Mouse (Mus musculus) brain, embryonic 18.5 days (tissue): Measurements from ENCODE around the gene B830017H08Rik.

Source experiments
- DNase-seq: peaks from one replicate; pipeline ENCODE4 v3.0.0-alpha.2; 2012; ENCODE audit warnings: low read depth, low spot score

B830017H08Rik gene

GRCm38 (mm10) chr16:17832821-17833220, at the start of gene B830017H08Rik:
Gene B830017H08Rik (plus strand): TSS chr16:17833121.
- no peak for DNase-seq

GRCm38 (mm10) chr16:17785337-17785736, 47.6 kb upstream of the B830017H08Rik start:
- DNase-seq = no peak

DNA sequence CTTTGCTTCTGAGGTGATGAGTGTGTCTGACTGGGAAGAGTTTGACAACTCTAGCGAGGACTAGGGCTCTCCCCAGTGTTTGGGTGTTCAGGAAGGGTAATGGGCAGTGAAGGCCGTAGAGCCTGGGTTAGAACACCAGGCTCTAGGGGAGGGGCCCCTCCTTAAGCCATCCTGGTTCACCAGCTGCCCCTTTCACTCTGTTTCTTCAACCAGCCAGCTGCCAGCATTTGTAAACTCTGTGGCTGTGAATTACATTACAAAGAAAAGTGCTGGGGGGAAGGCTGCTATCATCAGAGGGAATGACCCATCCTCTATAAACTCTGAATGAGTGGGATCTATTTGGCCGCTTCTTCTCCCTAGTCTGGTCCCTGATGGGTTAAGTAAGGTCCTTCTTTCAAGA, 40.2 kb upstream of the B830017H08Rik start:
- DNase-seq = no peak

- DNase-seq = no peak
These were observed 38.9 kb upstream of the B830017H08Rik start for GRCm38 (mm10) chr16:17794047-17794446.

DNA sequence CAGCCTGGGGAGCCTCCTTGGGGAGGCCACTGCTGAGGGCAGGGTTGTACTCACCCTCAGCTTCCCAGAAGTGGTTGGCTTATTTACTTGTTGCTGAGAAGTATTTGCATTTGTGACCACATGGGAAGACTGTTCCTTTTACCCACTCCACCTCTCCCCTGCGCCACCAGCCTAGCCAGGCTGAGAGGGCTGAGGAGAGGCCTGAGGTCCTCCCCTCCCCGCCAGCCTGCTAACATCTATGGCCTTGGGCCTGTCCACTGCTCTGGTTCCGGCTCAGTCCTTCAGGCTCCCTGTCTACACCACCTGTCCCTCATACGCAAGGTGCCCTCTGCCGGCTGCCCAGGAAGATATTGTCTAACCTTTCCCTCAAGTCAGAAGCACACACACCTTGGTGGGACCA, 37.3 kb upstream of the B830017H08Rik start:
- no peak for DNase-seq

DNA sequence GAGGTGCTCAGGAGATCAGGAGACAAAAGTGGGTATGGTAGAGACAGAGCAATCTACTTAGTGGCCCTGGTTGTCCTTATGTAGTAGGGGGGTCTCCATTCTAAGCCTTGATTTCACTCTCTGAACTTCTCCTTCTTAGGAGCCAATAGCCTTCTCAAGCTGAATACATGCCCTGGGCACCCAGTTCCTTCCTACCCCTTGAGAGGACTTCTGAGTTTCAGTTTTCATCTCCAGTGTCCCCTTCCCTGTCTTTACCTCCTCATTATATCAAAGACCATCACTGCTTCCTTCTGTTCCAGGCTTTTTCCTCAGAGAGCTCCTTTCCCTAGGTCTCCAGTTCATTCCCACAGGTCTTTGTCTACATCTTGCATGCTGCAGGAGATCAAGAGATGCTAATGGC, 36.4 kb upstream of the B830017H08Rik start:
- DNase-seq = no peak

DNA sequence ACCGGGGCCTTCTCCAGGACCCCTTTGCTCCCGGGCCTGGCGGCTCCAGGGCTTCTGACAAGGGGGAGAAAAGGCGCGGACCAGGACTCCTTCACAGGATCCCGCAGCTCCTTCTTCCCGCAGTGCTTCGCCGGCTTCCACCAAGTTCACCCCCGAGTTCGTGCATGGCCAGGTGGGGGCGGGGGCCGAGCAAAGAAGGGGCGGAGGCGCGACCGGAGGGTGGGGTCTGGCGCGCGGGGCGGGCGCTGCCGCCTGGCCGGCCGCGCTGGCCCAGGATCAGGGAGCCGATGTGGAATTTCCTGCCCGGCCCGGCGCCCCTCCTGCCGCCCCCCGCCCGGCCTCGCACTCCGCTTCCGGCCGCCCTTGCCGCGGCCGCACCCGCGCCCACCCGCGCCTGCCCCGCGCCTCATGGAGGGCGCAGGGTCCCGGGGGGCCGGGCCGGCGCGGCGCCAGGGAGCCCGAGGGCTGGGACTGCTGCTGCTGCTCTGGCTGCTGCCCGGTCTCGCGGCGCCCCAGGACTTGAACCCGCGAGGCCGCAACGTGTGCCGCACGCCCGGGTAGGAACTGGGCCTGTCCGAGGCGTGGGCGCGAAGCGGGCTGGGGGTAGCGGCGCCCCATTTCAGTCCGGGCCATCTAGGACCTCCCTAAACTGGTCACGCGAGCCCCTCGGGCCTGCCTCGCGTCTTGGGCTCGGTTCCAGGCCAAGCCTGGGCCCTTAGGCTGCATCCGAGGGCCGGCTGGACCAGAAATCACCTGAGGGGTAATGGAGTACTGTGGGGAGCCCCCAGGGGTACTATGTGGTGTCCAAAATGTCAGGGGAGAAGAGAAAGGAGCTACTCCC, 35.7 kb upstream of the B830017H08Rik start, which contains the start of gene Scarf2:
Scarf2 (plus strand) TSS at position 312 of the 841 bp plus-strand sequence.
- no peak for DNase-seq

DNA sequence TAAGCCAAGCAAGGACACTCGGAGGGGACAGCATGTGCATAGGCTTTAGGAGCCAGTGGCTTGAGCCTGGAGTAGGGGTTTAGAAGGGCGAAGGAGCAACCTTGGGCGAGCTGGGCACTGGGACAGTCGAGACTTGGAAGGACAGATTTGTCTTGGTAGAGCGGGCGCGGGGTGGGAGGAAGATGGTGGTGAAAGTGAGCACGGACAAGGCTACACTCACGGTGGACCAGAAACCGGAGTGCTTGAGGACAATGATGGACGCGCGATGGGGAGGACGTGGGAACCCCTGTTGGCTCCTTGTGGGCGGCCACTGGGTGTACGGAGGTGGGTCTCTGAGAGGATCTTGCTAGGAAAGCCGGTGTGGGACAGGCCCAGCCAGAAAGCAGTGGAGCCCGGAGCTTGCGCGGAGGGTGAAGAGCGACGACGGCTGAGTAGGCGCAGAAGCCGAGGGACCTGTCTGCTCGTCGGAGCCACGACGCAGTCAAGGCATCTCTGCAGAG, 35.1 kb upstream of the B830017H08Rik start:
- no peak for DNase-seq

DNA sequence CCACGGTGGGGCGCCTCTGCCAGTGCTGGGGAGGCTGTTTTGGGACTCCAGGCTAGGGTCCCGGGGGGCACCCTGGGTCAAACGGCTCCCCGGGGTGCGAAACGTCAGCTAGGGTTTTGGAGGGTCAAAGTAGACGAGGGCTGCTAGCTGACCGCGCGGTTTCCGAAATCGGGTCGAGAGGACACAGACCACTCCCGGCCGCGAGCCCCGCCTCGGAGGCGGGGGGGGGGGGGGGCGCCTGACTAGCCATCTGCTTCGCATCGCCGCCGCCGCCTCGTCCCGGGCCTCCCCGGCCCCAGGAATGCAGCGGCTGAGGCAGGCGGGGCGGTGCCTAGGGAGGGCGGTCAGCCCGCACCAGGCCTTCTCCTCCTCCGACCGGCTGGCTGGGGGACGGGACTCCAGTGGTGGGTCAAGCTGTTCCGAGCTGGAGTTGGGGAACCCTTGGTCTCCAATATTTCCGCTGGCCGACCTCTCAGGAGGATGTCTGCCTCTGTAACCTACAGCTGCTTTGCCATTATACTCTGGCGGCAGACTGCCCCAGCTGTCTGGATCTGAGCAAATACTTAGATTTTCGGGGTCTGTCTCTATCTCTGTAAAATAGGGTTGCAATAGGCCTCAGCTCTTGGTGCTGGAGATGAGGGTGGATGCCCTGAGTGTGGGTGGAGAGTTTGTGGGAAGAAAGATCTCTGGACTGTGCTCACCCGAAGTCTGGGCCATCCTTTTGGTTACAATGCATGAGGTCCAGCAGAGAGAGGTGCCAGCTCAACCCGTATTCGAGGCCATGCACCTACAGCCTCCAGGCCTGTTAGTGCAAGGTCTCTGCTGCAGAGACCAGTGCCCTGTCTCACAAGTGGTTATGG, 34.4 kb upstream of the B830017H08Rik start:
- DNase-seq = no peak

DNA sequence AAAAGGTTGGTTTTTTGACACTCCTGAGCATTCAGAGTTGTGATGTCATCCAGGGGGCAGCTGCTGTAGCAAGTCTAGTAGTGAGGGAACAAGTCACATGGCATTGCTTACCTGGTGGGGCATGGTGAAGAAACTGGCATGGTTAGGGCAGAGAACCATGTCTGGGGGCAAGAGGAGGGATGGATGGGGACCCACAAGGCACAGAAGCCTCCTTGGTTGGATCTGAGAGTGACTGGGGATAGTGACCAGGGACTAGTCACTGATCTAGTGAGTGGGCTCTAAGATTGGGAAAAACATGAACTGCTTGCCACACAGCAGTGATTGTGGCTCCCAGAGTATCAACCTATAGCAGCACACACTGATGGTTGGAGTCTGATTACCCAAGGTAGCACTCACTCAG, 33.3 kb upstream of the B830017H08Rik start:
- no peak for DNase-seq

DNA sequence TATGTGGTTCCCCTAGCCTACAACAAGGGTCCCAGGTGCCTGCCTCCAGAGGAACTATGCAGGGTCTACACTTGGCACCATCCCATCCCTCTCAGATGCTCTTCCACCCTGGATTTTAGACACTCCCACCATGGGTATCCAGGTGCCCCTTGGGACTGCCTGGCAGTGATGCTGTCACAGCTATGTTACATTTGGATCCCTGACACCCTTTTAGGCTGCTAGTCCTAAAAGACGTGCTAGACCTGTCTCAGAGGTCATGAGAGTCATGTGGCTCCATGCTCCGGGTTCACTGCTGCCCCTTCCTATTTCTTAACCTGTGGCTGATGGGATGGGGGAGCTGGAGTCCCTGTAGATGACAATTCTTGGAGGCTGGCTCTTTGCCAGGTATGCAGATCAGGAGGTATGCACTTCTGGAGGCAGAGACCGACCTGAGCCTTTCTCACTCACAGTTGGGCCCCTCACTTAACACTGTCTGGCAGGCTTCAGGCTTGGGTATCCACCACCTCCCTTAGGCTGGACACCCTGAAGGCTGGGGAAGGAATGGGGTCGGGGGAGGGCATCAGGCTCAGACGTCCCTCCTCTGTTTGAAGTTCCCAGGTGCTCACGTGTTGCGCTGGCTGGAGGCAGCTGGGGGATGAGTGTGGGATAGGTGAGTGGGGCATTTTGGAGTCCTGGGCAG, 31.0 kb upstream of the B830017H08Rik start:
- no peak for DNase-seq

DNA sequence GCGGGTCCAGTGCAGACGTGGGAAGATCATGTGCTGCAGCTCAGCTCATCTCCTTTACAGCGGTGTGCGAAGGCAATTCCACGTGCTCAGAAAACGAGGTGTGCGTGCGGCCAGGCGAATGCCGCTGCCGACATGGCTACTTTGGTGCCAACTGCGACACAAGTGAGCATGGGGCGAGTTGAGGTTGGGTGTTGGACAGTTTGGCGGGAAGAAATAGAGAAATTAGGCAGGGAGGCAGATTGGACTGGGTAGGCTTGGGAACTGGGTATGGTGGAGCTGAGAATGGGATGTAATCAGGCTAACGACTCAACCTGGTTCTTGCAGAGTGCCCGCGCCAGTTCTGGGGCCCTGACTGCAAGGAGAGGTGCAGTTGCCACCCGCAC, 30.5 kb upstream of the B830017H08Rik start:
- DNase-seq = no peak

- DNase-seq = no peak
These were observed 29.9 kb upstream of the B830017H08Rik start for GRCm38 (mm10) chr16:17802839-17803674.

DNA sequence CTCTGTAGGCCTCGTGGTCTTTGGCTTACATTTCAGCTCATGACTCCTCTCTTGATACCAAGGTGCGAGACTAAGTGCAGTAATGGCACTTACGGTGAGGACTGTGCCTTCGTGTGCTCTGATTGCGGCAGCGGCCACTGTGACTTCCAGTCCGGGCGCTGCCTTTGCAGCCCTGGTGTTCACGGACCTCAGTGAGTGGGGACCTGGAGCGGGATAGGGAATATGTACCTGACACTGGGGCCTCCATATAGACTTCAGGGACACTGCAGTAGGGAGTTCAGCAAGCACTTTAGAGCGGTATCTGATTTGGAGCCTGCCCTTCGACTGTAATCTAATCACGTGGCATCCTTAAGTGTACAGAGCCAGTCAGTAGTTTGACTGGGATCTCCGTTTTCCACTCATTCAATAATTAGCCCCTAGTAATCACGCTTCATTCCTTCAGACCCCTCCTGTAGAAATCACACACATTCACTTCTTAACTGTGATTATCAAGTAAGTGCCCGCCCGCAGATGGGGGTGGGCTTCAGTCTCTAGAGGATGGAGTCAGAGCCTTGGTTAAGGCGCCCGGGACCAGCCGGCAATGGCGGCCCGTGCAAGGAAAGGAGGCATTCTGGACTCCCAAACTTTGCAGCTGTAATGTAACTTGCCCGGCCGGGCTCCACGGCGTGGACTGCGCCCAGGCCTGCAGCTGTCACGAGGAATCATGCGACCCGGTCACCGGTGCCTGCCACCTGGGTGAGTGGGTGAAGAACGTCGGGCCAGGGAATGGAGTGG, 29.1 kb upstream of the B830017H08Rik start:
- DNase-seq = no peak

GRCm38 (mm10) chr16:17804449-17804912, 28.4 kb upstream of the B830017H08Rik start:
- DNase-seq = no peak

DNA sequence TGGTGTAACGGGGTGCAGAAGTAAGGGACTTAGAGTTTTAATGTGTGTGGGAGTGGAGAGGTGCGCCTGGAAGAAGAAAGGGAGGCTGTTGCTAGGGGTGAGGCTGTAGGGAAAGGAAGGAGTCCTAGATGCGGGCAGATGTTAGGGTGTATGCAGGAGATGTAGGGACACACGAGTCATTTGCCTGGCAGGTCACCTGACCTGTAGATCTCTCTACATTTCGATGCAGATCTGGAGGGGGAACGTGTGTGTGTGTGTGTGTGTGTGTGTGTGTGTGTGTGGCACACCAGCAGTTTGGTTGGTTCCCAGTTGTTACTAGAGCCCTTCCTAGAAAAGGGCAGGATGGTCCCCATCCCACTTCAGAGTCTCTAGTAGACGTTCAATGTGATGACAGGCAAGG, 27.9 kb upstream of the B830017H08Rik start:
- no peak for DNase-seq

DNA sequence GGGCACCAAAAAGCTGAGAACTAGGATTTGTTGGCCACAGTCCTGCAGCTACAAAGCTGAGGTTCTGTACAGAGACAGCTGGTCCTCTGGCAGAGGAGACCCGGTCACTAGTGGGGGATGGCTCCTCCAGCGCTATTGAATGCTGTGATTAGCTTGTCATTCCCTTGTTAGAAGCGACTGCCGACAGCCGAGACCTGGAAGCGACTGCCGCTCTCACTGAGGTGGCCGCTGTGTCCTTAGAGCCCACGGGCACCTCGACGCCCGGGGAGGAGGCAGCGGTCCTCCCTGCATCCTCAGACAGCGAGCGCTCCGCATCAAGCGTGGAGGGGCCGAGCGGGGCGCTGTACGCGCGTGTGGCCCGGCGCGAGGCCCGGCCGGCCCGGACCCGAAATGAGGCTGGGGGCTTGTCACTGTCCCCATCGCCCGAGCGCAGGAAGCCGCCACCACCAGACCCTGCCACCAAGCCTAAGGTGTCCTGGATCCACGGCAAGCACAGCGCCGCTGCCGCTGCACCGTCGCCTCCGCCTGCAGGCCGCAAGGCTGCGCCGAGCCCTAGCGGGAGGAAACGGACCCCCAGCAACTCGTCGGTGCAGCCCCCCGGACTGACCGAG, 26.2 kb upstream of the B830017H08Rik start:
- no peak for DNase-seq

GRCm38 (mm10) chr16:17807192-17808009, 25.5 kb upstream of the B830017H08Rik start:
- DNase-seq = peak; percentile 88

GRCm38 (mm10) chr16:17809125-17809524, 23.8 kb upstream of the B830017H08Rik start:
- no peak for DNase-seq
